Mouse (Mus musculus) layer of hippocampus, adult 9-10 months (tissue): ENCODE results near the gene Tmem91.

Experiments
- DNase-seq: peaks from one replicate; pipeline ENCODE4 v3.0.0; 2022; ENCODE audit warnings: low spot score

The Tmem91 gene

GRCm38 (mm10) chr7:25626509-25627430 lies 48.2 kb downstream of the Tmem91 start, which contains the start of gene B3gnt8:
Gene B3gnt8 (plus strand): TSS chr7:25626654.
- no peak for DNase-seq

- DNase-seq, result no peak
These were observed 49.2 kb downstream of the Tmem91 start for GRCm38 (mm10) chr7:25625594-25626250.

- no peak for DNase-seq
These were observed 50.1 kb downstream of the Tmem91 start for GRCm38 (mm10) chr7:25624851-25625250.

- DNase-seq, result no peak
These were observed 51.1 kb downstream of the Tmem91 start for GRCm38 (mm10) chr7:25623857-25624370.

GRCm38 (mm10) chr7:25620751-25621150 lies 54.2 kb downstream of the Tmem91 start:
- no peak for DNase-seq

GRCm38 (mm10) chr7:25620101-25620500 lies 54.9 kb downstream of the Tmem91 start:
- no peak for DNase-seq

- DNase-seq, result no peak
These were observed 55.3 kb downstream of the Tmem91 start for GRCm38 (mm10) chr7:25619722-25619991.
